Mouse (Mus musculus) left cerebral cortex, postnatal 4 days (tissue): Measurements from ENCODE around the gene Psmc5. TPM values are rescaled to one million over a fixed set of nuclear protein-coding genes. Genes with fewer than 3 reads are reported as not detected.
"Not testable (repeated sequence)": the region's sequence is repeated elsewhere in the genome, so short reads cannot be mapped to it uniquely, and the experiment has no call there.

Experiments
- DNase-seq: peaks from one replicate; pipeline ENCODE4 v3.0.0-alpha.2; 2022
- intact Hi-C: fragments of 180-260 bp; cut with DNase I; formaldehyde crosslinking; loops from one replicate; pipeline ENCODE4 v1.15.1; 2025
- total RNA-seq, 2 experiments: library from RNA; stranded (reverse); gene quantifications; 2 replicates each; pipeline ENCODE4 v1.2.3; 2021

Psmc5 gene
- total RNA-seq, result 100 to 1,000 TPM; 111 to 112 TPM

DNA sequence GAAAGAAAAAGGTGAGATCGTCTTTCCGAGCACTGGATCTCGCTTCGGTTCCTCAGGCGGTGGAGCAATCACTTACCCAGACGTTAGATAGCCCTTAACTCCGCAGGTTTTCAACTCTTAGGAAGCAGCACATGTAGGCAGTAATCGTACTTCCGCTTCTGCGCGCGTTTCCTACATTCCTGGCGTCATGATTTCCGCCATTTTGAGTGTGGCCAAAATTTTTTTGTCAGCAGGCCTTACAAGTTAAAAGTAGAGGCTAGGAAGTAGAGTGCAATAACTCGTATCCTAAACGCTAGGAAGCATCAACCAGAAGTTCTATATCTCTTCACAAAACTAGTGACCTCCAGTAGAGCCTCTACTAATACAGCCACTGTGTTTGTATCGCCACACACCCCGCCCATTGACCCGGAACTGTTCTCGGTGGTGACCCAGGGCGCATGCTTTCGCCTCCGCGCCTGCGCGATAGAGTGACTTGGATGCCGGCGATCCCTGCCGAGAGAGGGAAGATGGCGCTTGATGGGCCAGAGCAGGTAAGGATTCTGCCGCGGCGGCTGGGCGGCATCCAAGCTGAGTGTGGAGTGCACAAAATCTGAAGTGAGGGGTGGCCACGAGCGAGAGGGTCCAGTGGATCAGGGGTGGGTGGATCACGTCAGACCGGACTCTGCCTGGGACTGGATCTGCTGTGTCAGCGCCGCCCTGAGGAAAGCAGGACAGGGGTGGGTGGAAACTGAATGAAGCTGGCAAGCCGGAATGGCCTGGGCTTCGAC lies at the start of gene Psmc5, which contains the start of gene Ftsj3:
TSS of gene Psmc5 (plus strand) at position 470 of the 767 bp plus-strand sequence.
TSS of gene Ftsj3 (minus strand) at position 395 of the 767 bp plus-strand sequence.
- intact Hi-C loops, result loop anchor here (5.0 kb wide), 1 partner anchor 71 kb away; no protein-coding TSS in a partner anchor
- DNase-seq, result peak; percentile 99

DNA sequence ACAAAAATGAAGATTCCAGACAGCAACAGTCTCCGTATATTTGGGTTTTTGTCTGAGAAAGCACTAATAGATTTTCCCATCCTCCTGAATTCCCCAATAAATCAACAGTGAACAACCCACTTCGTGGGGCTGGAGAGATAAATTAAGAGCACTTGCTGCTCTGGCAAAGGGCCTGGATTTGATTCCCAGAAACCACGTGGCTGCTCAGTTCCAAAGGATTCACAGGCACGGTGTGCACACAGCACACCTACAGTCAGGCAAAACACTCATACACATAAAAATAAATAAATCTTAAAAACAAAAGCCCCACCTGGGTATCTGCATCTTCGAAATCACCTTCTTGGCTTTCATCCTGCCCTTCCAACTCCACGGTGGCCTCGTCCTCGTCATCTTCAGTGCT lies 43.2 kb upstream of the Psmc5 start:
- no peak for DNase-seq
- intact Hi-C loops, result no loop called here

- no peak for DNase-seq
- intact Hi-C loops, result no loop called here
Observed at GRCm38 (mm10) chr11:106214856-106215255, 41.1 kb upstream of the Psmc5 start.

GRCm38 (mm10) chr11:106215450-106215859 lies 40.5 kb upstream of the Psmc5 start:
- no peak for DNase-seq
- intact Hi-C loops, result no loop called here

DNA sequence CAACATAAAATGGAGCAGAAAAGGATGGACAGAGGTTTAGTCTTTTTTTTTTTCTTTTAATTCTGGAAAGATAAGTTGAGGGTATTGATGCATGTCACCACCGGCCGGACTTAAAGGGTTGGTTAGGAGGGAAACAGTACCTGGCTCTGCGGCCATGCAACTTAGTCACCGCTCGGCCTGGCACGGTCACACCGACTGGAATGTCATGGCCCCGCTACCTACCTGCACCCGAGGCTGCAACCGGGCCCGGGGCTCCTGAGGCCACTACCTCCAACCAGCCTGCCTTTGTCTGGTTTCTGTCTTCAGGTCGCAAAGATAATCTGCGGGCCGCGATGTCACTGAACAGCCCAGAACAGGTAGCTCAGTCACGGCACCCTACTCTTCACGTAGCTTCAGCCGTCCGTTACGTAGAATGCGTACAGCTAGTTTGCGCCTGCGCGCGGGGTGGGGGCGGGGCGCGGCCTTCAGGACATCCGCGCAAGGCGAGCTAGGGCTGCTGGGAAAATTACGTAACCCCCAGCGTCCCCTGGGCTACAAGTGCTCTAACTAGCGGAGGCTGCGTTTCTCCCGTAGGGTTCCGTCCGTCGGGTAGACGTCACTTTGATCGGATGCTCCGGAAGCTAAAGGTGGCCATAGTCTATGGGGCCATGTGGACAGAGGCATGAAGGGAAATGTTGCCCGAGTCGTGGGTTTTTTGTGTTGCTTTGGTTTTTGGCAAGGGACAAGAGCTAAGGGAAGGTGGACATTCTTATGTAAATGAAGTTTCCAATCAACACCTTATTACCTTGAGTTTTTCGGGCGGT lies 39.8 kb upstream of the Psmc5 start, which contains the start of gene Ccdc47:
TSS of gene Ccdc47 (minus strand) at position 418 of the 803 bp plus-strand sequence.
- DNase-seq, result peak; percentile 98
- intact Hi-C loops, result no loop called here

GRCm38 (mm10) chr11:106216730-106217490 lies 39.0 kb upstream of the Psmc5 start, which contains the start of gene Ddx42:
Ddx42 (plus strand) TSS chr11:106216926.
- intact Hi-C loops, result no loop called here
- DNase-seq, result peak; percentile 94

GRCm38 (mm10) chr11:106220603-106221002 lies 35.4 kb upstream of the Psmc5 start:
- intact Hi-C loops, result no loop called here
- DNase-seq, result no peak

DNA sequence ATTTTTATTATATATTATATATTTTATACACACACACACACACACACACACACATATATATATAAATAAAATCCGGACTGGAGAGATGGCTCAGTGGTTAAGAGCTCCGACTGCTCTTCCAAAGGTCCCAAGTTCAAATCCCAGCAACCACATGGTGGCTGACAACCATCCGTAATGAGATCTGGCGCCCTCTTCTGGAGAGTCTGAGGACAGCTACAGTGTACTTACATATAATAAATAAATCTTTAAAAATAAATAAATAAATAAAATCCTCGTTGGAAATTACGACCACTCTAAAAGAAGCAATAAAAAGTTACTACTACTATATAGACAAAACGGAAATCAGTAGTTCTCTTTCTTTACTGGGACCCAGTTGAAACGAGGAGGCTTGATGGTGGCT lies 22.0 kb upstream of the Psmc5 start:
- intact Hi-C loops, result not testable (repeated sequence)

DNA sequence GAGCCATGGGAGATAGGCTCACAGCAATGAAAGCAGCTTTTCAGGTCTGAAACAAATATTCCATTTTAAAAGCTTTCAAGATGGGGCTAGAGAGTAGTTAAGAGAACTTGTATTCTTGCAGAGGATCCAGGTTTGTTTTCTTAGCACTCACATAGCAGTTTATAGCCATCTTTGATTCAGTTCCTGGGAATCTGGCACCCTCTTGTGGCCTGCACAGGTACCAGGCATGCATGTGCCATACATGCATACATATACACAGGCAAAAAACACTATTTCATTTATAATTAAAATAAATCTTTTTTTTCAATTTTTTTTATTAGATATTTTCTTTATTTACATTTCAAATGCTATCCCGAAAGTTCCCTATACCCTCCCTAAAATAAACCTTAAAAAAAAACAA lies 9.1 kb upstream of the Psmc5 start:
- no peak for DNase-seq
- intact Hi-C loops, result no loop called here

More for the DNA sequence above, 22.0 kb upstream of the Psmc5 start:
- DNase-seq, result not testable (repeated sequence)

DNA sequence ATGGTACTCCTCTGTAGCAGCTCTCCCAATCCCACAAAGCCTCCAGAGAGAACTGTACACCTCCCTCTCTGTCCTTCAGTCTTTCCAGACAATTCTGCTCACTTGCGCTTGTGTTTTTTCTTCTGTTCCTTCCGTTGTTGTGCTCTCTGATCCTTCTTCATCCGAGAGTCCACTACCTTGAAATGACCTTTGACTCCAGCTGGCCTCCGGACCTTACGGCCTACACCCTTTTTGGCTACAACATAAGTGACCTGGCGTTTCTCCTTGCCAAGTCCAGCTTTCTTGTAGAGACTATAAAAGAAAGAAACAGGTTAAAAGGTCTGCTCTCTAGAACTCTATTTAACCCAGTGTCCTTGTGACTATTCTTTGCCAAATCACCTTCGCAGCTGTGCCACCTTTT lies 6.6 kb upstream of the Psmc5 start:
- DNase-seq, result no peak
- intact Hi-C loops, result no loop called here

- intact Hi-C loops, result loop anchor here (5.0 kb wide), 1 partner anchor 73 kb away; no protein-coding TSS in a partner anchor
- DNase-seq, result no peak
Observed at GRCm38 (mm10) chr11:106254767-106255166, 1.2 kb upstream of the Psmc5 start.

DNA sequence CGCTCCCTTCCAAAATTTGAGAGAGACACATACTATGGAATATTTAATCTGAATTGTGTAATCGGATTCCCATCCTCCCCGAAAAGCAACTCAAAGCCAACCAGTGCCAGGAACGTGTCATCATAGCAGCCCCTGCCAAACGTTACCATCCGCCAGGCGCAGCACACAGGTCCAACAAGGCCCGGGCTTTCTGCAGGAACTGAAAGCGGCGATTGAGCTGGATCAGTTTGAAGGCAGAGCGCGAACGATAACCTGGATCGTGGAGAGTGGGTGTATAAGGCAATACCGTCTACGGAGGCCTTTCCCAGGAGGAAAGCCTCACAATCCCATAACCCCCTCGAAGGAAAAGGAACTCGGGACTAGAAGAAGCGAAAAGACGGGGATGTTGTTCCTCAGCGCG lies 780 bp upstream of the Psmc5 start:
- peak; percentile 22 for DNase-seq
- intact Hi-C loops, result loop anchor here (5.0 kb wide), 1 partner anchor 72 kb away; no protein-coding TSS in a partner anchor

DNA sequence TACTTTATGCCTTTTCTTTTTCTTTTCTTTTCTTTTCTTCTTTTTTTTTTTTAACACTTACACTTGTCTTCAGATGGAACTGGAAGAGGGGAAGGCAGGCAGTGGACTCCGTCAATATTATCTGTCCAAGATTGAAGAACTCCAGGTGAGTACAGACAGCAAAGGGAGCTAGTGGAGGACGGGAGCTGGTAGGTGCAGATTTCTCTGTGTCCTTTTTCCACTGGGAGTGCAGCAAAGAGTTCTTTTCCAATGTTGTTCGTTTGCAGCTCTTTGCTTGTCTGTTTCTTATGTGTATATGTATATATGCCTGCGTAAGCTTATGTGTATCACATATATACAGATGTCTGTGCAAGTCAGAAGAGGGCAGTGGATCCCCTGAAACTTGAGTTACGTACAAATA lies 821 bp downstream of the Psmc5 start:
- intact Hi-C loops, result loop anchor here (5.0 kb wide), 1 partner anchor 71 kb away; no protein-coding TSS in a partner anchor
- peak; percentile 27 for DNase-seq

DNA sequence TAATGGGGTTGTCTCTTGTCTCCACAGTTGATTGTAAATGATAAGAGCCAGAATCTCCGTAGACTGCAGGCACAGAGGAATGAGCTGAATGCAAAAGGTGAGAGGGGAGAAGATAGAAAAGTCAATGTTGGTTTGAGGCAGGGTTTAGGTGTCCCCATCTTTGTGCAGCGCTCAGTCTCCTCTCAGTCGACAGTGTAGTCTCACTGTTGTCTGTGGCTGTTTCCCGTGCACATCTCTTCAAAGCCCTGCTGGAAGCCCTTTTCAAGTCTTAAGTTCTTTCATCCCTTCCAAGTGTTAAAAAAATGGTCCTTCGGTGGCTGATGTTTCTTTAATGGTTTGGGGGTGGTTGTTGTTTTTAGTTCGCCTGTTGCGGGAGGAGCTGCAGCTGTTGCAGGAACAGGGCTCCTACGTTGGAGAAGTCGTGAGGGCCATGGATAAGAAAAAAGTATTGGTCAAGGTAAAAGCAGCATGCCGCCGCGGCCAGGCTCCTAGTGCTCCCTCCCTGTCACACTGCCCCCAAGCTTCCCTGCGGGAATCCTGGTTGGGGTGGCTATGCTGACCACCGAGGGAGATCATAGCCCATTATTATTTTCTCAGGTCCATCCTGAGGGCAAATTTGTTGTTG lies 5.0 kb downstream of the Psmc5 start:
- no peak for DNase-seq
- intact Hi-C loops, result loop anchor here (10.0 kb wide), 1 partner anchor 134 kb away; no protein-coding TSS in a partner anchor

GRCm38 (mm10) chr11:106263963-106264362 lies 8.0 kb downstream of the Psmc5 start:
- no peak for DNase-seq
- intact Hi-C loops, result loop anchor here (10.0 kb wide), 1 partner anchor 131 kb away; no protein-coding TSS in a partner anchor

DNA sequence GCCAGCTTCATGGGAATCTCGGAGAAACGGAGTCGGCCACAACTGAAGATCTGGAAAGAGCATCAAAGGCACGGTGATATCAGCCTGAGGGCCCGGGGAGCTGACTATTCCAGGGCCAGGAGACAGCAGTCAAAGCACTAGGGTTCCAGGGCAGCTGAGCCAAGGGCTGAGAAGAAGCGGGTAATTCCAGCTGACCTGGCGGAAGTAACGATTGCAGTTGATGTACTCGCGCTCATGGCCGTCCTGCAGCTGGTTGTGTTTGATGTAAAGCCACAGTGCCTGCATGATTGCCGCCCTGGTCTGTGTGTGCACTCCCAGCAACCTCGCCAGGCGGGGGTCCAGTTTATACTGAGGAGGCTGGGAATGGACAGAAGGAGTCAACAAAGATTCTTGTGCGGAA lies 9.0 kb downstream of the Psmc5 start:
- intact Hi-C loops, result loop anchor here (10.0 kb wide), 1 partner anchor 130 kb away; no protein-coding TSS in a partner anchor
- DNase-seq, result no peak

DNA sequence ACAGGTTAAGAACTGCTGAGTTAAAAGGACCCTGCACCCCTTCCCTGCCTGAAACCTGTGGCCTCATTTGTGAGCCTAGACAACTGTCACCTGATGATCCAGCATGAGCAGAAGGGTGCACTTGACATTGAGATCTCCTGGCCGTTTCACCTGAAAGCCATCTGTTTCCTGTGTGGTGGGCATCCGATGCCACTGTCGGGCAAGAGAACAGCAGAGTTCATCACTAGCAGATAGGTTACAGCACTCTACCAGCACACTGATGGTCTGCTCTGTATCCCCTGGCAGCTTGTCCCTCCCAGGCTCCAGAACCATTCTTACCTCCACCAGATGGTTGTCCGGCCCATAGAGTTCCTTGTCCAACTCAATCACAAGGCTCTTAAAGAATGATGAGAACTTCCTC lies 9.6 kb downstream of the Psmc5 start:
- intact Hi-C loops, result loop anchor here (10.0 kb wide), 1 partner anchor 129 kb away; no protein-coding TSS in a partner anchor
- no peak for DNase-seq

DNA sequence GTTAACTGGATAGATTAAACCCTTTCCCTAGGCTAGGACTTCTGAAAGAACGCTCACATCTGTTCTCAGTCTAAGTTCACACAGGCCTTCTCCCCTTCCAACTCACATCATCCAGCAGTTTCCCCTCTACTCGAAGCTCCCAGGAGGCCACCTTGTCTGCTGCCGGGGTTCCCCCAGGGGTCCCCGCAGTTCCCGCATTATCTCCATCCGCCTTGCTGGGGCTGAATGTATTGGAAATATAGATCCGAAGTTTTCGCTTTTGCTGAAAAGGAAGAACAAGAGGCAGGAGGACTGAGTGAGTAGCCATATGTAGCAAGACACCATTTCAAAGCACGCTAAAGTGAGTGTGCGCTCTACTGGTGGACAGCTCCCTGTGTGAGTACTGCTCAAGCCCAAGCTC lies 10.5 kb downstream of the Psmc5 start:
- DNase-seq, result no peak
- intact Hi-C loops, result loop anchor here (10.0 kb wide), 1 partner anchor 128 kb away; no protein-coding TSS in a partner anchor

DNA sequence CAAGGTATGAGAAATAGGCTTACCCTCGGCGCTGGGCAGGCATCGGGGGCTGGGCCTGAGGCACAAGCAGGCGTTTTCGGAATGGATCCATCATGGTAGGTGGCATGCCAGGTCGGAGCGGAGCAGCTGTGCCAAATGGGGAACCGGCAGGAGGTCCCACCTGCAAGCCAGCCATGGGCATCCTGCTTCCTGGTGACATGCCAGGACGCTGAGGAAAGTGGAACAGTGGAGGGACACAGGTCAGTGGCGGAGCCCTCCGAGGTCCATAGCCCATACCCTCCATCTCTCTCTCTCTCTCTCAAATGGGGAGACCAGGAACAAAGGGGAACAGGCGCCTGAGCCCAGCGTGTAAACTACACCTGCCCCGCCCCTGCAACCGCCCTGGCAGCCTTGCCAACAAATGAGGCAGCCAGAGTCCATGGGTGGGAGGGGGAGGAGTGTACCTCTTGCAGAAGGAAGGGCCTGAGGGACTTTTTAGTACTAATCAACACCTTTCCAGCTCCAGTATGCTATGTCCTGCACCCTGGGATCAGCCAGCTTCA lies 11.4 kb downstream of the Psmc5 start:
- peak; percentile 79 for DNase-seq

More for the DNA sequence above, 11.4 kb downstream of the Psmc5 start:
- intact Hi-C loops, result loop anchor here (10.0 kb wide), 1 partner anchor 127 kb away; no protein-coding TSS in a partner anchor
